Mouse (Mus musculus) left cerebral cortex, postnatal 4 days (tissue): ENCODE data around the gene Herc4. TPM values are rescaled to one million over a fixed set of nuclear protein-coding genes. Genes with fewer than 3 reads are reported as not detected.
A peak's percentile ranks its signal among the peaks of the same experiment; 100 is the strongest.

ENCODE experiments used
- DNase-seq: peaks from one replicate; pipeline ENCODE4 v3.0.0-alpha.2; 2022
- intact Hi-C: fragments of 180-260 bp; cut with DNase I; formaldehyde crosslinking; loops from one replicate; pipeline ENCODE4 v1.15.1; 2025
- total RNA-seq, 2 experiments: library from RNA; stranded (reverse); gene quantifications; 2 replicates each; pipeline ENCODE4 v1.2.3; 2021

The Herc4 gene
- total RNA-seq, 2 experiments from 2014 or later = 47.7 to 55.8 TPM

GRCm38 (mm10) chr10:63245846-63246245 is 2.2 kb downstream of the Herc4 start:
- no peak for DNase-seq
- intact Hi-C loops = loop anchor here (10.0 kb wide), 1 partner anchor 91 kb away; no protein-coding TSS in a partner anchor

- no peak for DNase-seq
- intact Hi-C loops = loop anchor here (10.0 kb wide), 1 partner anchor 93 kb away; no protein-coding TSS in a partner anchor
Observed at GRCm38 (mm10) chr10:63247457-63247856, 3.8 kb downstream of the Herc4 start.

GRCm38 (mm10) chr10:63248421-63248820 is 4.8 kb downstream of the Herc4 start:
- no peak for DNase-seq
- intact Hi-C loops = loop anchor here (10.0 kb wide), 1 partner anchor 94 kb away; no protein-coding TSS in a partner anchor

GRCm38 (mm10) chr10:63258696-63259095 is 15.1 kb downstream of the Herc4 start:
- no peak for DNase-seq
- intact Hi-C loops = no loop called here

- intact Hi-C loops = no loop called here
- DNase-seq = no peak
Observed at GRCm38 (mm10) chr10:63259340-63259739, 15.7 kb downstream of the Herc4 start.

- DNase-seq = no peak
- intact Hi-C loops = no loop called here
Observed at GRCm38 (mm10) chr10:63267941-63268340, 24.3 kb downstream of the Herc4 start.

- no peak for DNase-seq
- intact Hi-C loops = no loop called here
Observed at GRCm38 (mm10) chr10:63272401-63272800, 28.8 kb downstream of the Herc4 start.

GRCm38 (mm10) chr10:63272868-63273267 is 29.3 kb downstream of the Herc4 start:
- intact Hi-C loops = no loop called here
- DNase-seq = no peak

- DNase-seq = no peak
- intact Hi-C loops = no loop called here
Observed at GRCm38 (mm10) chr10:63277010-63277409, 33.4 kb downstream of the Herc4 start.

- intact Hi-C loops = no loop called here
Observed at GRCm38 (mm10) chr10:63279851-63280250, 36.2 kb downstream of the Herc4 start.

GRCm38 (mm10) chr10:63282417-63282816 is 38.8 kb downstream of the Herc4 start:
- DNase-seq = no peak
- intact Hi-C loops = no loop called here

More at GRCm38 (mm10) chr10:63279851-63280250, 36.2 kb downstream of the Herc4 start:
- DNase-seq = no peak

GRCm38 (mm10) chr10:63282846-63283245 is 39.2 kb downstream of the Herc4 start:
- DNase-seq = no peak
- intact Hi-C loops = no loop called here

GRCm38 (mm10) chr10:63302356-63302755 is 58.7 kb downstream of the Herc4 start:
- intact Hi-C loops = no loop called here
- DNase-seq = no peak

GRCm38 (mm10) chr10:63308582-63309366 is 65.2 kb downstream of the Herc4 start:
- DNase-seq = peak; percentile 87
- intact Hi-C loops = loop anchor here (5.0 kb wide), 1 partner anchor 156 kb away; no protein-coding TSS in a partner anchor

- no peak for DNase-seq
- intact Hi-C loops = no loop called here
Observed at GRCm38 (mm10) chr10:63313726-63314125, 70.1 kb downstream of the Herc4 start.

GRCm38 (mm10) chr10:63327091-63327490 is 83.5 kb downstream of the Herc4 start:
- DNase-seq = no peak
- intact Hi-C loops = no loop called here

- no peak for DNase-seq
- intact Hi-C loops = loop anchor here (5.0 kb wide), 1 partner anchor 40 kb away; no protein-coding TSS in a partner anchor
Observed at GRCm38 (mm10) chr10:63336901-63337300, 93.3 kb downstream of the Herc4 start.

- no peak for DNase-seq
- intact Hi-C loops = loop anchor here (5.0 kb wide), 1 partner anchor 40 kb away; no protein-coding TSS in a partner anchor
Observed at GRCm38 (mm10) chr10:63337326-63337725, 93.7 kb downstream of the Herc4 start.

- intact Hi-C loops = loop anchor here (5.0 kb wide), 1 partner anchor 39 kb away; no protein-coding TSS in a partner anchor
- peak; percentile 59 for DNase-seq
Observed at GRCm38 (mm10) chr10:63337951-63338836, 94.6 kb downstream of the Herc4 start.

- intact Hi-C loops = loop anchor here (5.0 kb wide), 1 partner anchor 38 kb away; no protein-coding TSS in a partner anchor
- peak; percentile 93 for DNase-seq
Observed at GRCm38 (mm10) chr10:63338914-63339643, 95.5 kb downstream of the Herc4 start.
